Mouse (Mus musculus) embryonic facial prominence, embryonic 10.5 days (tissue): ENCODE data around the gene Sema4d. TPM values are rescaled to one million over a fixed set of nuclear protein-coding genes. Genes with fewer than 3 reads are reported as not detected.

ENCODE experiments used
- DNase-seq: peaks from one replicate; pipeline ENCODE4 v3.0.0-alpha.2; 2017; ENCODE audit warnings: low spot score
- H3K27ac ChIP-seq: fragments of 300-500 bp; sonication (generic); replicated peaks from 2 replicates; pipeline ENCODE4 v1.5.1; 2016; ENCODE audit warnings: mild to moderate bottlenecking
- H3K27me3 ChIP-seq: fragments of 300-500 bp; sonication (generic); replicated peaks from 2 replicates; pipeline ENCODE4 v1.6.1; 2016; ENCODE audit warnings: low read depth, mild to moderate bottlenecking; ENCODE audit not compliant: poor library complexity, severe bottlenecking
- H3K36me3 ChIP-seq: fragments of 300-500 bp; sonication (generic); replicated peaks from 2 replicates; pipeline ENCODE4 v1.6.1; 2016; ENCODE audit warnings: mild to moderate bottlenecking, moderate library complexity
- H3K4me1 ChIP-seq: fragments of 300-500 bp; sonication (generic); 2 replicates; pipeline ENCODE4 v1.6.1; 2016
- H3K4me3 ChIP-seq: fragments of 300-500 bp; sonication (generic); 2 replicates; pipeline ENCODE4 v1.5.1; 2016; ENCODE audit warnings: mild to moderate bottlenecking, moderate library complexity
- H3K9me3 ChIP-seq: fragments of 300-500 bp; sonication (generic); 2 replicates; pipeline ENCODE4 v1.6.1; 2016; ENCODE audit warnings: mild to moderate bottlenecking
- WGBS: fragments of 180-500 bp; shearing (Covaris S2); methylation state at CpG from one replicate; pipeline ENCODE4 v1.1.7; 2016; 5-methylcytosine and 5-hydroxymethylcytosine counted together
- polyA plus RNA-seq: library from polyadenylated mRNA; unstranded; fragments of >200 nt; fragmentation: Nextera tagmentation; extraction: Ambion mirVana; gene quantifications from 2 replicates; pipeline ENCODE4 v1.2.1, GENCODE M21; 2016

Gene Sema4d
- polyA plus RNA-seq, 1 experiment from 2014 or later, result 7.8 TPM

DNA sequence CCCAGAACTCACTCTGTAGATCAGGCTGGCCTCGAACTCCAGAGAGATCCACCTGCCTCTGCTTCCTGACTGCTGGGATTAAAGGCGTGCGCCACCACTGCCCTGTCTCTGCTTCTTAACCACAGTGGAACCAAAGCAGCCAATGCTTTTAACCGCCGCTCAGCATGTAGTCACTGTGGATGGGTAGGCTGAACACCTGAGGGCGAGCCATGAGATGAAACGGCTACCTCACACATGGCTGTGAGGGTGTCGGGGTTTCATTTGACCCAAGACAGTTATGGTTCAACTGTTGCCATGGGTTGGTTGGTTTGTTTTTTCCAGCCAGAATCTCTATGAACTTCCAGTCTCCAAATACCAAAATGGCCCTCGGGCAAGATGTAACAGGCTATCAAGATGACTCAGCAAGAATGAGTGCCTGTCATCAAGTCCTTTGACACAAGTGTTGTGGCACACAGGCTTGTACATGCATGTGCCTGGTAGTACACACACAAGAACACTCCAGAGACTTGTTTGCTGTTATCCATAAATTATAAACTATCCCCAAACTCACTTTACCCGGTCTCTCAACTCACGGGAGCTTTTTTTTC lies 54.9 kb downstream of the Sema4d start:
- Histone ChIP-seq H3K27me3 (no peaks in the 10 kb centered on the region), H3K4me3 (no peak overlapping the region), H3K27ac (no peak overlapping the region), H3K9me3 (no peaks in the 10 kb centered on the region), H3K36me3 (no peaks in the 10 kb centered on the region), H3K4me1 (peaks cover 32% of the 10 kb centered on the region)
- WGBS, result 94% methylated on average over 11 of the region's 11 CpGs
- no peak for DNase-seq

DNA sequence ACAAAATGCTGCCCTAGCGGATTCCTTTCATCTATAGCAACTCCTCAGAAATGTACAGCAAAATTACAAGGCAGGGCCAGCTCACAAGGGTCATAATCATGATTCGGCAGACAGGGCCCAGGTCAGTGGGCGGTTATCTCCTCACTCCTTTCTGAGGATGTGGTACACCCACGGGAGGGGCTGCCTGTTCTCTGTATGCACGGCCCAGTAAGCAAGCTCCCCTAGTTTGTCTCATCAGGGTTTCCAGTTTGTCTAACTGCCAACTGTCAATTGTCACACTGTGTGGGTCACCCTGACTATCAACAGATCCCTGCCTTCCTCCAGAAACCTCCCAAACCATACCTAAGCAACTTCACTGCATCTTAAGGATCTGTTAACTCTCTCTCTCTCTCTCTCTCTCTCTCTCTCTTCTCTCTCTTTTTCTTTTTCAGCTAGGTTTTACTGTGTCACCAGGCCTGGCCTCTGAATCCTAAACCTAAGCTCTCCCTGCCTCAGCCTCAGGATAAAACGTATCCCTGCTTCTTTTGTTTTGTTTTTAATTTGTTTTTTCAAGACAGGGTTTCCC lies 55.5 kb downstream of the Sema4d start:
- Histone ChIP-seq H3K9me3 (no peaks in the 10 kb centered on the region), H3K4me3 (no peak overlapping the region), H3K27ac (0 out of 2 replicates have a peak overlapping the region, but pooled peaks have one; percentile 27), H3K36me3 (no peaks in the 10 kb centered on the region), H3K27me3 (no peaks in the 10 kb centered on the region), H3K4me1 (peaks cover 32% of the 10 kb centered on the region)
- 73% methylated on average over 6 of the region's 6 CpGs for WGBS
- DNase-seq, result no peak

DNA sequence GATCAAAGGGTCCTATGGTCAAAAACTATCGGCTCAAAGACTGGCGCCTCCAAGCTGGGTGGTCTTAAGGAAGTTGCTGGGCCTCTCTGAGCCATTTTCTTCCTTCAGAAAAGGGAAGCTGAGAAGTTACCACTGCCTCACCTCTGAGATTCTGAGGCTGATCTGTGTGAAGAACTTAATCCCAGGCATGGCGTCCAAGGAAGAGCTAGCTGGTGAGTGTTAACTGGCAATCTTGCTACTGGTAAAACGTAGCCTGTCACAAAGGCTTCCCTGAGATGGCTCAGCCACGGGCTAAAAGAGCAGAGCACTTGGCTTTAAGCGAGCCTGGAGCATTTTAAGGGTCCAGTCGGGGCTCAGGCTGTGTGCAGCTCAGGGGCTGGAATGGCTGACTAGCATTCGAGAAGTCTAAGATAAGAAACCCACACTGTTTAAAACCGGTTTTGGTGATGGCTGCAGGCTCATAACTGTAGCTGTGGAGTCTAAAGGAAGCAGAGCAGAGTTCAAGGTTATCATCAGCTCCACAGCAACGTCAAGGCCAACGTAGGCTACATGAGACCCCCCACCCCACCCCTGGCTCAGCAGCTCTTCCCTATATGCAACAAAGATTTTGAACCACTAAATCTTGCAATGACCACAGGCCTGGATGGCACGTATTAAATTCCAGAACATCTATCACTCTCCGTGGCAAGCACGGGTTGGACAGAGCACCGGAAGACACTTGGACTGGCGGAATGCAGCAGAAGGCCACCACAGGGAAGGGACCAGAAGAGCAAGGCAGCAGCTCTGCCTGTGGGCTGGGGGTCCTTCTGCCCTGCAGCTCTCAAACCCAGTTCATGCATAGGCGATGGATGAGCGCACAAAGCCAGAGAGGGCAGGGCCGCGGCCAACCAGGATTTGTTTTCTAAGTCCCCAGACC lies 56.3 kb downstream of the Sema4d start:
- H3K27me3 ChIP-seq, result no peaks in the 10 kb centered on the region
- 81% methylated on average over 20 of the region's 20 CpGs for WGBS
- H3K9me3 ChIP-seq, result no peaks in the 10 kb centered on the region
- H3K36me3 ChIP-seq, result no peaks in the 10 kb centered on the region
- H3K4me1 ChIP-seq, result peaks cover 38% of the 10 kb centered on the region
- DNase-seq, result no peak
- 0 out of 2 replicates have a peak overlapping the region, but pooled peaks have one; percentile 27 for H3K27ac ChIP-seq
- no peak overlapping the region for H3K4me3 ChIP-seq

DNA sequence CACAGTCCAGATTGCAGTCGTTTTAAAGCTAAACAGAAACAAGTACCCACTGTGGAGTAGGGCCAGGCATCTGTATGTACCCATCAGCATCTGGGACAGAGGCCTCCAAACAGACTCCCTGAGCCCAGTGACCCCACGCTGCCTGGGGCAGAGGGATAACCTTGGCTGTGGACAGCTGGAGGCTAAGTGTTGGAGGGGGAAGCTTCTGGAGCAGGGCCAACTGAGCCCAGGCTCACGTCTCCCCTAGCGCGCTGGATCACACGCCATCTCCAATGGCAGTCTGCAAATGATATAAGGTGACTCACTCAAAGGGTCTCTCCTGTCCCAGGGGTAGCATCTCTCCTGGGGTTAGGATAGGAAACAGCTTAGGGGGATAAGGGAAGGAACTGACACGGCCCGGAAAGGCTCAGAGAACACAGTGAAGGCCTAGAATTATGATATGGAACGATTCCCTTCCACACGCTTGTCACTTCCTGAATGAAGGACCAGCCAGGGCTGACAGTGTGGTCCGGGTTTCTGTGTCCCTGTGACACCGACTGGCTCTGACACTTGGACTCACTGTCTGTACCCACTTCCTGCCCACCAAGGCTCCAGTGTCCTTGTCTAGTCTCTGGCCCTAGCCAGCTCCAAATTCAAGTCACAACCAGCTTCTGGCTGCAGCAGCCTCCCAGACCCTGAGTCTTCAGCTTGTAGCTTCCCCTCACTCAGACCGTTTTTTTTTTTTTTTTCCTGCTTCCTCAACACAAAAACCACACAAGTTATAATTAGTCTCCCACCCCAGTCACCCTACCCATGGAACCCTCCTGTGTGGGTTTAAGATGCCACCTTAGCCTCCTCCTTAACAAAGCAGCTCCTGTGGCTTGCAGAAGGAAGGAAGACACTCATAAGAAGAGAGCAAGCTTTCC lies 57.3 kb downstream of the Sema4d start:
- Histone ChIP-seq H3K9me3 (no peaks in the 10 kb centered on the region), H3K27ac (no peak overlapping the region), H3K36me3 (no peaks in the 10 kb centered on the region), H3K4me1 (peaks cover 45% of the 10 kb centered on the region), H3K27me3 (no peaks in the 10 kb centered on the region), H3K4me3 (no peak overlapping the region)
- no peak for DNase-seq
- whole genome bisulfite sequencing, result 84% methylated on average over 13 of the region's 13 CpGs

DNA sequence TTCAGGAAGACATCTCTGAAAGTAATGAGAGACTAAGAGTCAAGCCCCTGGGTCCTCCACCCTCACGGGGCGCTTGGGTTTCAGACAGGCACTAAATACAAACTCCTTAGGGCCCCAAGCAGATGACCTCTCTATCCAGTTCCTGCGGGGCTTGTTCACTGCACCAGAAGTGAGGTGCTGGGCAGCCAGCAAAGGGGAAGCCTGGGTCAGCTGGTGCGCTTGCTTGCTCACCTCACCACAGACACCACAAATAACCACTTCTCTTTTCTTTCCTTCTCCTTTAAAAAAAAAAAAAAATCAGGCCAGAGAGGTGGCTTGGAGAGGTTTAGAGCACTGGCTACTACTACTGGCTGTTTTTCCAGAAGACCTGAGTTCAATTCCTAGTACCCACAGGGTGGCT lies 59.0 kb downstream of the Sema4d start:
- DNase-seq, result no peak
- 84% methylated on average over 4 of the region's 4 CpGs for WGBS
- H3K36me3 ChIP-seq, result no peaks in the 10 kb centered on the region
- no peak overlapping the region for H3K4me3 ChIP-seq
- peaks cover 54% of the 10 kb centered on the region for H3K4me1 ChIP-seq
- no peaks in the 10 kb centered on the region for H3K27me3 ChIP-seq
- H3K27ac ChIP-seq, result no peak overlapping the region
- H3K9me3 ChIP-seq, result no peaks in the 10 kb centered on the region

DNA sequence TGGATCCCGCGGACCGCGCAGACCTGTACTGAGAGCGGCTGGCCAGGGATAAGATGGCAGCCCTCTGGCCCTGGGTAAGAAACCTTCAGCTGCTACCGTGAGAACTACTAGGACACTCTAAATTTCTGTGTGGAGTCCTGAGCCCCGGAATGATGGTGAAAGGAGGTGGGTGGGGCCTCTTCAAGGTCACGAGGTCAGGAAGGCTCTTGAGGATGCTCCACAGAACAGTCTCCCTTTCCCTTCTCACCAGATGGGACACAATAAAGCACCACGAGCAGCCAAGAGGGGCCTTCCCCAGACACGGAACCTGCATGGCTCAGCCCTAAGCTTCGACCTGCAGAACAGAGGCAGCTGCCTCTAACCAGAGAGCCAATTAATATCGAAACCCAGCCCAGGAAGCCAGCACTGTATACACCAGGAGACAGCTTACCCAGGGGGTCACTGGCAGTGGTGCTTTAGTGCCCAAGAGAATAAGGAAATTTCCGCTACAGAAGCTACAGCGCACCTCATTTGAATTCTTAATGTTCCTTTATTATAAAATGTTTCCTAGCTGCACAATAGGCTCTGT lies 61.4 kb downstream of the Sema4d start:
- Histone ChIP-seq H3K9me3 (no peaks in the 10 kb centered on the region), H3K27me3 (no peaks in the 10 kb centered on the region), H3K27ac (no peak overlapping the region; the same call in 1 of the 2 replicates), H3K36me3 (no peaks in the 10 kb centered on the region), H3K4me1 (peaks cover 63% of the 10 kb centered on the region), H3K4me3 (no peak overlapping the region)
- WGBS, result 75% methylated on average over 14 of the region's 14 CpGs
- DNase-seq, result no peak

DNA sequence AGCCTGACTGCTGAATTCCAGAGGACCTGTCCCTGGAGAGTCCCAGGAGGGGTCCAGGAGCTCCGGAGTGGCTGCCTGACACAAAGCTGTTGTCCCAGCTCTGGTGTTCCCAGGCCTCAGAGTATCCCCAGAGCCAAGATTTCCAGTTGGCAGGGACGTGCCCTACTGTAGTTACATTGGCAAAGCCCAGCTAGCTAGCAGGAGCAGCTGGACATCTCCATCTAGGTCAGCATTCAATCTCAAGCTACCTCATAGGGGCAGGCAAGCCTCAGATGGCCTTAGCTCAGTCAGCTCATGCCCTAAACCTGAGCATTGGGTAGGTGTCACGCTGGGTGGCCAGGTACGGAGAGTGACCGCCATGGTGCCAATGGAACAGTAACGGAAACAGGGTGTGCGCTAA lies 62.1 kb downstream of the Sema4d start:
- 88% methylated on average over 7 of the region's 7 CpGs for WGBS
- Histone ChIP-seq H3K9me3 (no peaks in the 10 kb centered on the region), H3K4me1 (peaks cover 60% of the 10 kb centered on the region), H3K27ac (peak overlapping the region; percentile 40; the same call in 1 of the 2 replicates), H3K4me3 (no peak overlapping the region), H3K27me3 (no peaks in the 10 kb centered on the region), H3K36me3 (no peaks in the 10 kb centered on the region)
- no peak for DNase-seq

DNA sequence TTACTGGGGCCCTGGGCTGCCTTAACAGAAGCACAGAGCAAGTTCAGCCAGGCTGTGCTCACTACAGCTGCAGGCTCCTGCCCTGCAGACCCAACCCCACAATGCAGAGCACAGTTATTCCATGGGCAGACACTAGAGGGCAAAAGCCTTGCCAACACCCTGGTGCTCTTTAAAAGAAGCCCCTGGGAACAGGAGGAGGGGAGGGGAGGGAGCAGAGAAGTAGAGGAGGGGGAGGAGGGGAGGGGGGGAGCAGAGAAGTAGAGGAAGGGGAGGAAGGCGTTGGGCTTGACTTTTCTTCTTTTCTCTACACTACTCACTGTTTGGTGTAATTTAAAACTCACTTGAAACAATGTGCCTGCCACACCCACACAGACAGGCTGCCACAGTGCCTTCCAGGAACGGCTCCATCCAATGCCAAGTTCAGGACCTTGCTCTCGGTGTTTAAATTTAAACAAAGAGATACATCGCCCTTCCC lies 63.6 kb downstream of the Sema4d start:
- H3K27me3 ChIP-seq, result no peaks in the 10 kb centered on the region
- peak; percentile 66 for DNase-seq
- 17% methylated on average over 4 of the region's 4 CpGs for WGBS
- no peaks in the 10 kb centered on the region for H3K36me3 ChIP-seq
- no peak overlapping the region for H3K4me3 ChIP-seq
- peak overlapping the region; percentile 63 for H3K27ac ChIP-seq
- H3K9me3 ChIP-seq, result no peaks in the 10 kb centered on the region
- peaks cover 68% of the 10 kb centered on the region for H3K4me1 ChIP-seq

DNA sequence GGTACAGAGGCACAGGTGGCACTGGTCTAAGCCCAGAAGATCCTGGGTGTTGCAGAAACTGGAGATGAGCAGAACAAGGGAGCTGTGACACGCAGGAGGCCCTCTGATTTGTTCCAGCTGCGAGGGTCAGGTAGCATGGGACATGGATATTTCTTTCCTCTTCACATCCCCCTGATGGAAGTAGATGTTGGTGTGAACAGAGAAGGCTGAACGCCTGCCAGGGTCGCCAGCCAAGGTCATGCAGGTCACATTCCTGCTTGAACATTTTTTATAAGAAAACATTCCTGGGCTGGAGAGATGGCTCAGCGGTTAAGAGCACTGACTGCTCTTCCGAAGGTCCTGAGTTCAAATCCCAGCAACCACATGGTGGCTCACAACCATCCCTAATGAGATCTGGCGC lies 66.2 kb downstream of the Sema4d start:
- H3K4me1 ChIP-seq, result peaks cover 81% of the 10 kb centered on the region
- WGBS, result 43% methylated on average over 7 of the region's 7 CpGs
- no peaks in the 10 kb centered on the region for H3K36me3 ChIP-seq
- H3K9me3 ChIP-seq, result no peaks in the 10 kb centered on the region
- peak; percentile 57 for DNase-seq
- no peaks in the 10 kb centered on the region for H3K27me3 ChIP-seq
- no peak overlapping the region for H3K4me3 ChIP-seq
- H3K27ac ChIP-seq, result no peak overlapping the region

DNA sequence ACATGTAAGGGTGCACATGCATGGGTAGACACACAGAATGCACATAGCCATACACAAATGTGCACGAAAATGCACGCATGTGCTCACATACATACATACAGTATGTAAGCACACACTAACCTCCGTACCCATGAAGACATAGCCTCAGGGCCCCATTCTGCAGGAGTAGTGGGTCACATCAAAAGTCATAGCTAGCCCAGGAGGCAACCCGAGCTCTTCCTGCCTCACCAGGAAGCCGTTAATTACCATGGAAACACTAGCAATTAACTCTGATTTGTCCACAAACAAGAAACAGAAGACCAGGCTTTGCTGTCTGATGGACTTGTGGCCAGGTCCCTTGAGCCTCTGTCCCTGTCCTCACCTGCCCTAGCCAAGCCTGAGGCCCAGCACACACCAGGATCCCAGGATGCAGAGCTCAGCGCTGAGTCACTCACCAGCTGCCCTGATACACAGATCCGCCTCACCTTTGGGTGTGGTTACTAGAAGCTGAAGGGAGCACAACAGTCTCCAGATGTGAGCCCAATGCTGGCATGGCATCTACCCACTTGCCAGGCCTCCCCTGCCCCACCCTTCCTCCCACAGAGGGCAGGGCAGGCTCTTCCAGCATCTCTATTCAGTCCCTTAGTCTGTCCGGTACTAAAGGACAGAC lies 67.5 kb downstream of the Sema4d start:
- Histone ChIP-seq H3K9me3 (no peaks in the 10 kb centered on the region), H3K4me1 (peaks cover 69% of the 10 kb centered on the region), H3K36me3 (no peaks in the 10 kb centered on the region), H3K27ac (peak overlapping the region; percentile 40; the same call in 1 of the 2 replicates), H3K4me3 (no peak overlapping the region), H3K27me3 (no peaks in the 10 kb centered on the region)
- DNase-seq, result peak; percentile 52
- 46% methylated on average over 8 of the region's 8 CpGs for WGBS

DNA sequence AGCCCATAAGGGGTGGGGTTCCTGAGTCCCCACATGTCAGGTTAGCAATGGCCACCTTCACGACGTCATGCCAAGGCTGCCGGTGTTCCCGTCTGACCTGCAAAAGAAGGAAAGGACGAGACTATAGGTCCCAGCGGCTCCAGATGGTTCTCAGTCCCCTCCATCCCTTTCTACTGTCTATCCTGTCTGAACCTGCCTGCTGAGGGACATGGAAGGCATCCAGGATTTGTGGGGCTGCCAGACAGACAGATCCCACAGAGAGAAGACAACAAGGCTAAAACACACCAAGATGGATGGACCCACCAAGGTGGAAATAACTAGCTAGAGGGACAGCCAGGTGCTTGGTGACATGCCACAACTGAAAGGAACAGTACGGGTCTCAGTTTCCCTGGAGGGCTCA lies 68.1 kb downstream of the Sema4d start:
- peaks cover 65% of the 10 kb centered on the region for H3K4me1 ChIP-seq
- no peak overlapping the region for H3K4me3 ChIP-seq
- H3K27ac ChIP-seq, result peak overlapping the region; percentile 57
- WGBS, result 82% methylated on average over 7 of the region's 7 CpGs
- no peak for DNase-seq
- H3K27me3 ChIP-seq, result no peaks in the 10 kb centered on the region
- no peaks in the 10 kb centered on the region for H3K9me3 ChIP-seq
- H3K36me3 ChIP-seq, result 0 out of 2 replicates have a peak, but pooled peaks cover 2% of the 10 kb centered on the region
